Mouse (Mus musculus) forebrain, postnatal 0 days (tissue): ENCODE measurements at regions not wholly inside any gene's neighbourhood (a gene's known extent, or its start where the extent isn't known, plus 50 kb on each side); places are given as distances from the start of the nearest gene placed in this dataset.

Experiments used
- ATAC-seq: fragments of 200-750 bp; cut with Nextera tagmentation; 2 replicates; pipeline ENCODE4 v1.8.0; 2017; ENCODE audit warnings: mild to moderate bottlenecking, moderate library complexity
- DNase-seq: peaks from one replicate; pipeline ENCODE4 v3.0.0-alpha.2; 2015
- H3K27ac ChIP-seq: fragments of 300-500 bp; sonication (generic); 2 replicates; pipeline ENCODE4 v1.5.1; 2014; ENCODE audit warnings: low read depth, mild to moderate bottlenecking, antibody characterized with exemption, low read length, moderate library complexity, mixed read lengths
- H3K27me3 ChIP-seq: fragments of 300-500 bp; sonication (generic); 2 replicates; pipeline ENCODE4 v1.6.1; 2014; ENCODE audit warnings: mild to moderate bottlenecking, low read length, mixed read lengths; ENCODE audit not compliant: insufficient read depth
- H3K36me3 ChIP-seq: fragments of 300-500 bp; sonication (generic); 2 replicates; pipeline ENCODE4 v1.6.1; 2014; ENCODE audit warnings: mild to moderate bottlenecking, moderate library complexity; ENCODE audit not compliant: insufficient read depth
- H3K4me1 ChIP-seq: fragments of 300-500 bp; sonication (generic); 2 replicates; pipeline ENCODE4 v1.6.1; 2014; ENCODE audit warnings: antibody characterized with exemption; ENCODE audit not compliant: insufficient read depth
- H3K4me2 ChIP-seq: fragments of 300-500 bp; sonication (generic); 2 replicates; pipeline ENCODE4 v1.6.1; 2014; ENCODE audit warnings: low read depth, mild to moderate bottlenecking, moderate library complexity
- H3K4me3 ChIP-seq: fragments of 300-500 bp; sonication (generic); 2 replicates; pipeline ENCODE4 v1.5.1; 2014; ENCODE audit warnings: low read depth, low read length, mixed read lengths
- H3K9ac ChIP-seq: fragments of 300-500 bp; sonication (generic); 2 replicates; pipeline ENCODE4 v1.6.1; 2014; ENCODE audit warnings: mild to moderate bottlenecking
- H3K9me3 ChIP-seq: fragments of 300-500 bp; sonication (generic); 2 replicates; pipeline ENCODE4 v1.6.1; 2016; ENCODE audit warnings: low read length
- CTCF ChIP-seq: sonication (generic); IDR thresholded peaks from 2 replicates; pipeline ENCODE4 v1.5.1; 2016; ENCODE audit warnings: antibody characterized with exemption, control low read depth, low read depth
- WGBS: fragments of 180-500 bp; shearing (Covaris S2); extraction: QIAGEN DNeasy Blood & Tissue Kit; methylation state at CpG from one replicate; pipeline ENCODE4 v1.1.7; 2014; 5-methylcytosine and 5-hydroxymethylcytosine counted together

DNA sequence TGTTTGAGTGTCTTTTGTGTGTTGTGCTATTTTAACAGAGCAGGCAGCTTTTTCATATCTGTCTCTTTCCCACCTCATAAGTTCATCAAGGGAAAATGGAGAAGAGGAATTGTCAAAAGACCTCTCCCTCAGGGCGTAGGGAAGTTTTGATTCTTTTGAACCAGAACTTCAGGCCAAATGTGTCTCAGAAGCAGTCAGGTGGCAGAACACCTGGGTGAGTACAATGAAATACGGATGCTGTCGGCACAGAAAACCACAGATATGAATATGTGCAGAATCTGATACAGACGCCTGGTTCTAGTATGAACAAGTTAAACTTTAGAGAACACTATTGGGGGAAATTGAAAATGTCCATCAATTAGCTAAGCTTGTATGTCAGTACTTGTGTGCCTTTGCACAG, 84.2 kb downstream of the 3110018I06Rik start:
- TF ChIP-seq CTCF = no peak
- Histone ChIP-seq H3K27me3 (no peaks in the 10 kb centered on the region), H3K9me3 (no peaks in the 10 kb centered on the region), H3K4me3 (no peak overlapping the region), H3K9ac (no peak overlapping the region), H3K27ac (no peak overlapping the region), H3K36me3 (no peaks in the 10 kb centered on the region), H3K4me1 (no peaks in the 10 kb centered on the region), H3K4me2 (no peak overlapping the region)
- ATAC-seq (no peak), DNase-seq (no peak)
- WGBS = 98% methylated on average over 4 of the region's 4 CpGs

- 79% methylated on average over 5 of the region's 5 CpGs for WGBS
- TF ChIP-seq CTCF = no peak
Observed at GRCm38 (mm10) chr12:107579508-107579907, 91.1 kb downstream of the 3110018I06Rik start.

GRCm38 (mm10) chr12:107583151-107583720, 94.8 kb downstream of the 3110018I06Rik start:
- ATAC-seq = no peak
- H3K27me3 ChIP-seq = no peaks in the 10 kb centered on the region
- no peak for TF ChIP-seq CTCF
- H3K36me3 ChIP-seq = no peaks in the 10 kb centered on the region
- H3K4me2 ChIP-seq = no peak overlapping the region
- no peak overlapping the region for H3K4me3 ChIP-seq
- WGBS = 68% methylated on average over 11 of the region's 11 CpGs
- DNase-seq = no peak
- no peak overlapping the region for H3K9ac ChIP-seq
- H3K9me3 ChIP-seq = no peaks in the 10 kb centered on the region
- no peaks in the 10 kb centered on the region for H3K4me1 ChIP-seq
- no peak overlapping the region for H3K27ac ChIP-seq

More at GRCm38 (mm10) chr12:107579508-107579907, 91.1 kb downstream of the 3110018I06Rik start:
- H3K27me3 ChIP-seq = no peaks in the 10 kb centered on the region
- H3K9me3 ChIP-seq = no peaks in the 10 kb centered on the region
- no peak overlapping the region for H3K4me3 ChIP-seq
- H3K4me1 ChIP-seq = no peaks in the 10 kb centered on the region
- no peak overlapping the region for H3K27ac ChIP-seq
- no peaks in the 10 kb centered on the region for H3K36me3 ChIP-seq
- no peak overlapping the region for H3K9ac ChIP-seq
- no peak for ATAC-seq
- no peak for DNase-seq
- no peak overlapping the region for H3K4me2 ChIP-seq

- ATAC-seq = no peak
- H3K4me2 ChIP-seq = no peak overlapping the region
- DNase-seq = no peak
- H3K4me3 ChIP-seq = no peak overlapping the region
- H3K27ac ChIP-seq = no peak overlapping the region
- no peak overlapping the region for H3K9ac ChIP-seq
- no peaks in the 10 kb centered on the region for H3K27me3 ChIP-seq
- TF ChIP-seq CTCF = no peak
- 32% methylated on average over 9 of the region's 9 CpGs for WGBS
- no peaks in the 10 kb centered on the region for H3K9me3 ChIP-seq
- no peaks in the 10 kb centered on the region for H3K4me1 ChIP-seq
- H3K36me3 ChIP-seq = no peaks in the 10 kb centered on the region
Observed at GRCm38 (mm10) chr12:107585696-107586225, 97.3 kb downstream of the 3110018I06Rik start.

- Histone ChIP-seq H3K4me2 (no peak overlapping the region), H3K4me3 (no peak overlapping the region), H3K4me1 (no peaks in the 10 kb centered on the region), H3K9ac (no peak overlapping the region), H3K27me3 (no peaks in the 10 kb centered on the region), H3K9me3 (no peaks in the 10 kb centered on the region), H3K27ac (no peak overlapping the region), H3K36me3 (no peaks in the 10 kb centered on the region)
- TF ChIP-seq CTCF = no peak
- DNase-seq (no peak), ATAC-seq (no peak)
Observed at GRCm38 (mm10) chr12:107596236-107596635, 107.8 kb downstream of the 3110018I06Rik start.

DNA sequence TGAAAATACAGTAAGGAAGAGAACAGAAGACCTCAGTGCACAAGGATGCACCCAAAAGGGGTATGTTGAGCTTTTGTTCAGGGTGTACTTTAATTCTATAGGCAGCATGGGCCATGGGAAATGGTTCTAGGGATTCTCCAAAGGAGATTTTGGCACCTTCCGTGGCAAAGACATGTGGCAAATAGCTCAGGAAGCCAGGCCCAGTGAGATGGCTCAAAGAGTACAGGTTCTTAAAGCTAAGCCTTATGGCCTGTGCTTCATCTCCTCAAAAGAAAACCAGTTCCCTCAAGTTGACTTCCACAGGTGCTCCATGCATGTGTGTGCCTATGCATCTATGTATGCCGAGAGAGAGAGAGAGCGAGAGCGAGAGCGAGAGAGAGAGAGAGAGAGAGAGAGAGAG, 112.1 kb downstream of the 3110018I06Rik start:
- ATAC-seq = no peak
- H3K27ac ChIP-seq = no peak overlapping the region
- DNase-seq = no peak

DNA sequence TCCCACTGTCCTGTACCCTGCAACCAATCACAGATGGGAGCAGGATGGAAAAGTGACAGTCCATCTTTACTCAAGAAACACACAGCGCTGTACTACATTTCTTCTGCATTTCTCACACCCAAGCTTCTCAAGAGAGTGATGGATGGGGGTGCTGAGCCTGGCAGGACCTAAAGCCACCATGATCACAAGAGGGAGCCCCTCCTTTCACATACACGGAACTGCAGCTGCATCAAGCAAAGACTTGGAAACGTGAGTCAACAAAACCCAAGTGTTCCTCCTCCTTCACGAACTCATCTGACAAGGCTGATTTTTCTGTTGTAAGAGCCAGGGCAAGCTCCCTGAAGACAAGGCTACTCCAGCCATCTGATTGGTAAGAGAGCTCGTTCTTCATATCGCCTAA, 120.5 kb downstream of the 3110018I06Rik start:
- DNase-seq = no peak
- Histone ChIP-seq H3K9ac (no peak overlapping the region), H3K27ac (no peak overlapping the region), H3K27me3 (no peaks in the 10 kb centered on the region), H3K4me2 (no peak overlapping the region), H3K36me3 (no peaks in the 10 kb centered on the region), H3K4me1 (no peaks in the 10 kb centered on the region), H3K4me3 (no peak overlapping the region), H3K9me3 (no peaks in the 10 kb centered on the region)
- no peak for TF ChIP-seq CTCF
- 85% methylated on average over 6 of the region's 6 CpGs for WGBS
- no peak for ATAC-seq

More for the DNA sequence above, 112.1 kb downstream of the 3110018I06Rik start:
- Histone ChIP-seq H3K9ac (no peak overlapping the region), H3K27me3 (no peaks in the 10 kb centered on the region), H3K9me3 (no peaks in the 10 kb centered on the region), H3K4me3 (no peak overlapping the region), H3K4me2 (no peak overlapping the region), H3K36me3 (no peaks in the 10 kb centered on the region), H3K4me1 (no peaks in the 10 kb centered on the region)
- TF ChIP-seq CTCF = no peak
- 95% methylated on average over 5 of the region's 5 CpGs for whole genome bisulfite sequencing

DNA sequence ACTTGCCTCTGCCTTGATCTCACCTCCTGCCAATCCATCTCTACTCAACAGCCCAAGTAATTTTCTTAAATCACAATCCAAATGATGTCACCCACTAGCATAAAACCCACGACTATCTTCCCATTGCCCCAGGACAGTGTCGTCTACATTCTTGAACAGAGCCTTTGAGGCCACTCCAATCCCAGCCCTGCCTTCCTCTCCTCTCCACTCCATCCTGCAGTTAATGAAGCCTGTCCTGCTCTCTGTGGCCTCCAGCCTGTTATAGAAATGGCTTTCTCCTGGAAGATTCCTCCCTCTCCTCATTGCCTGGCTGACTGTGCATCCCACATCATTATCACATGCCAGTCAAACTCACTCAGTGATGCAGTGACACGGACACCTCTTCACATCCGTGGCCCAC, 121.6 kb downstream of the 3110018I06Rik start:
- H3K27me3 ChIP-seq = no peaks in the 10 kb centered on the region
- H3K4me3 ChIP-seq = no peak overlapping the region
- H3K9ac ChIP-seq = no peak overlapping the region
- no peak overlapping the region for H3K27ac ChIP-seq
- H3K9me3 ChIP-seq = no peaks in the 10 kb centered on the region
- 75% methylated on average over 4 of the region's 4 CpGs for WGBS
- no peaks in the 10 kb centered on the region for H3K4me1 ChIP-seq
- no peak for TF ChIP-seq CTCF
- no peak overlapping the region for H3K4me2 ChIP-seq
- DNase-seq = no peak
- ATAC-seq = no peak
- no peaks in the 10 kb centered on the region for H3K36me3 ChIP-seq
